Mouse (Mus musculus) activated CD4-positive, CD25-positive, alpha-beta regulatory T cell, adult 4 months (primary cell): ENCODE measurements at regions not wholly inside any gene's neighbourhood (a gene's known extent, or its start where the extent isn't known, plus 50 kb on each side); places are given as distances from the start of the nearest gene placed in this dataset.

ENCODE experiments used
- ATAC-seq: one replicate; pipeline ENCODE4 v1.8.0; 2017

GRCm38 (mm10) chr4:55808501-55808900 lies 276.2 kb upstream of the Klf4 start:
- ATAC-seq, result no peak

- no peak for ATAC-seq
These were observed 274.5 kb upstream of the Klf4 start for GRCm38 (mm10) chr4:55806799-55807198.

GRCm38 (mm10) chr4:55805255-55806051 lies 273.2 kb upstream of the Klf4 start:
- ATAC-seq, result no peak

- no peak for ATAC-seq
These were observed 269.8 kb upstream of the Klf4 start for GRCm38 (mm10) chr4:55802101-55802500.

GRCm38 (mm10) chr4:55798099-55798498 lies 265.8 kb upstream of the Klf4 start:
- ATAC-seq, result no peak

GRCm38 (mm10) chr4:55781329-55781847 lies 249.1 kb upstream of the Klf4 start:
- no peak for ATAC-seq

GRCm38 (mm10) chr4:55779581-55779980 lies 247.3 kb upstream of the Klf4 start:
- ATAC-seq, result no peak

GRCm38 (mm10) chr4:55775858-55776257 lies 243.6 kb upstream of the Klf4 start:
- no peak for ATAC-seq

GRCm38 (mm10) chr4:55774571-55774970 lies 242.3 kb upstream of the Klf4 start:
- ATAC-seq, result no peak

- no peak for ATAC-seq
These were observed 237.4 kb upstream of the Klf4 start for GRCm38 (mm10) chr4:55769656-55770055.

- no peak for ATAC-seq
These were observed 236.1 kb upstream of the Klf4 start for GRCm38 (mm10) chr4:55768325-55768724.

- no peak for ATAC-seq
These were observed 234.9 kb upstream of the Klf4 start for GRCm38 (mm10) chr4:55767133-55767532.

GRCm38 (mm10) chr4:55765780-55766179 lies 233.5 kb upstream of the Klf4 start:
- no peak for ATAC-seq

GRCm38 (mm10) chr4:55763112-55763511 lies 230.8 kb upstream of the Klf4 start:
- ATAC-seq, result no peak

GRCm38 (mm10) chr4:55762389-55762788 lies 230.1 kb upstream of the Klf4 start:
- no peak for ATAC-seq

GRCm38 (mm10) chr4:55757148-55757927 lies 225.1 kb upstream of the Klf4 start:
- no peak for ATAC-seq

- no peak for ATAC-seq
These were observed 217.8 kb upstream of the Klf4 start for GRCm38 (mm10) chr4:55749949-55750600.

- ATAC-seq, result no peak
These were observed 209.1 kb upstream of the Klf4 start for GRCm38 (mm10) chr4:55741355-55741754.

GRCm38 (mm10) chr4:55740062-55740461 lies 207.8 kb upstream of the Klf4 start:
- no peak for ATAC-seq

- ATAC-seq, result no peak
These were observed 206.4 kb upstream of the Klf4 start for GRCm38 (mm10) chr4:55738714-55739113.

- no peak for ATAC-seq
These were observed 203.2 kb upstream of the Klf4 start for GRCm38 (mm10) chr4:55735453-55735852.

GRCm38 (mm10) chr4:55734331-55734730 lies 202.1 kb upstream of the Klf4 start:
- no peak for ATAC-seq

- no peak for ATAC-seq
These were observed 201.0 kb upstream of the Klf4 start for GRCm38 (mm10) chr4:55733223-55733622.
